Mouse (Mus musculus) CH12.LX (cell line): Measurements from ENCODE around the gene Tmem150c. TPM values are rescaled to one million over a fixed set of nuclear protein-coding genes. Genes with fewer than 3 reads are reported as not detected.

ENCODE experiments used
- DNase-seq: peaks from one replicate; pipeline ENCODE4 v3.0.0-alpha.2; 2013; ENCODE audit errors: extremely low read depth
- H3K27ac ChIP-seq: 2 replicates; pipeline ENCODE4 v1.5.1; 2012; ENCODE audit warnings: low read depth, mild to moderate bottlenecking, control low read depth, moderate library complexity; ENCODE audit not compliant: insufficient read depth
- H3K27me3 ChIP-seq: replicated peaks from 2 replicates; pipeline ENCODE3; 2012; ENCODE audit warnings: inconsistent platforms
- H3K36me3 ChIP-seq, 2 experiments: replicated peaks in 1 of 2; 2 replicates each; pipeline versions ENCODE3 to v1.6.1; 2012; ENCODE audit warnings: inconsistent platforms in 1 of 2, low read length in 1 of 2, mild to moderate bottlenecking in 1 of 2, mixed read lengths in 1 of 2, moderate library complexity in 1 of 2; ENCODE audit not compliant: control insufficient read depth in 1 of 2, insufficient read depth in 1 of 2
- H3K4me1 ChIP-seq, 2 experiments: 2 replicates each; pipeline ENCODE4 v1.6.1; 2012; ENCODE audit warnings: inconsistent platforms in 1 of 2, moderate library complexity in 1 of 2; ENCODE audit not compliant: insufficient read depth in 2 of 2, control insufficient read depth in 1 of 2
- H3K4me2 ChIP-seq: 2 replicates; pipeline ENCODE4 v1.6.1; 2012; ENCODE audit warnings: low read depth, mild to moderate bottlenecking, control low read depth; ENCODE audit not compliant: poor library complexity, insufficient read depth, severe bottlenecking
- H3K4me3 ChIP-seq, 3 experiments: fragments of 150-350 bp in 1 of 3; sonication (generic) in 1 of 3; replicated peaks in 1 of 3; 2 replicates each; pipeline versions ENCODE3 to v1.5.1; 2011 to 2012; ENCODE audit warnings: low read depth in 2 of 3, low read length in 2 of 3, mild to moderate bottlenecking in 2 of 3, moderate library complexity in 2 of 3, control low read depth in 1 of 3, improper control_type of control experiment in 1 of 3, inconsistent platforms in 1 of 3, mixed read lengths in 1 of 3; ENCODE audit not compliant: poor library complexity in 1 of 3
- H3K79me2 ChIP-seq: replicated peaks from 2 replicates; pipeline ENCODE4 v1.6.1; 2012; ENCODE audit warnings: mild to moderate bottlenecking, moderate library complexity; ENCODE audit not compliant: control insufficient read depth, poor library complexity, insufficient read depth, severe bottlenecking; ENCODE audit errors: extremely low read depth
- H3K9ac ChIP-seq: 2 replicates; pipeline ENCODE4 v1.6.1; 2012; ENCODE audit warnings: low read depth, mild to moderate bottlenecking, control low read depth, moderate library complexity; ENCODE audit not compliant: insufficient read depth
- H3K9me3 ChIP-seq: replicated peaks from 2 replicates; pipeline ENCODE3; 2012; ENCODE audit warnings: low read length, inconsistent platforms, mixed read lengths
- BHLHE40 ChIP-seq: IDR thresholded peaks from 2 replicates; pipeline ENCODE4 v1.6.1; 2011; ENCODE audit warnings: mild to moderate bottlenecking, low read depth, low read length, improper control_type of control experiment
- CHD1 ChIP-seq: IDR thresholded peaks from 2 replicates; pipeline ENCODE4 v1.6.1; 2012; ENCODE audit warnings: low read depth, low read length, improper control_type of control experiment, inconsistent platforms
- CTCF ChIP-seq, 2 experiments: IDR thresholded peaks in 1 of 2; conservative IDR thresholded peaks in 1 of 2; 2 replicates each; pipeline ENCODE4 v1.5.1; 2011 to 2012; ENCODE audit warnings: low read depth in 2 of 2, low read length in 2 of 2, improper control_type of control experiment in 1 of 2, inconsistent platforms in 1 of 2, mild to moderate bottlenecking in 1 of 2, moderate library complexity in 1 of 2
- ELF1 ChIP-seq: IDR thresholded peaks from 2 replicates; pipeline ENCODE4 v1.6.1; 2014; ENCODE audit warnings: low read depth, mild to moderate bottlenecking, inconsistent platforms, low read length, improper control_type of control experiment
- EP300 ChIP-seq: IDR thresholded peaks from 2 replicates; pipeline ENCODE4 v1.6.1; 2011; ENCODE audit warnings: low read length, improper control_type of control experiment
- ETS1 ChIP-seq: conservative IDR thresholded peaks from 2 replicates; pipeline ENCODE4 v1.6.1; 2012; ENCODE audit warnings: low read depth, mild to moderate bottlenecking, inconsistent platforms, low read length, improper control_type of control experiment, moderate library complexity
- GABPA ChIP-seq: IDR thresholded peaks from 2 replicates; pipeline ENCODE4 v1.6.1; 2012; ENCODE audit warnings: low read depth, low read length, improper control_type of control experiment, inconsistent platforms; ENCODE audit not compliant: insufficient replicate concordance
- HCFC1 ChIP-seq: IDR thresholded peaks from 2 replicates; pipeline ENCODE4 v1.6.1; 2012; ENCODE audit warnings: low read depth, mild to moderate bottlenecking, inconsistent platforms, low read length, improper control_type of control experiment
- IRF4 ChIP-seq: IDR thresholded peaks from 2 replicates; pipeline ENCODE4 v1.6.1; 2014; ENCODE audit warnings: low read depth, mild to moderate bottlenecking, inconsistent platforms, low read length, improper control_type of control experiment
- JUN ChIP-seq: IDR thresholded peaks from 2 replicates; pipeline ENCODE4 v1.6.1; 2011; ENCODE audit warnings: low read depth, mild to moderate bottlenecking, low read length, improper control_type of control experiment, moderate library complexity; ENCODE audit not compliant: insufficient read depth
- JUND ChIP-seq: conservative IDR thresholded peaks from 2 replicates; pipeline ENCODE4 v1.6.1; 2011; ENCODE audit warnings: low read depth, low read length, improper control_type of control experiment
- MAFK ChIP-seq: IDR thresholded peaks from 2 replicates; pipeline ENCODE4 v1.6.1; 2011; ENCODE audit warnings: low read length, improper control_type of control experiment; ENCODE audit not compliant: insufficient replicate concordance
- MAX ChIP-seq: IDR thresholded peaks from 2 replicates; pipeline ENCODE4 v1.6.1; 2011; ENCODE audit warnings: low read length, improper control_type of control experiment
- MAZ ChIP-seq: IDR thresholded peaks from 2 replicates; pipeline ENCODE4 v1.6.1; 2012; ENCODE audit warnings: low read depth, mild to moderate bottlenecking, inconsistent platforms, low read length, improper control_type of control experiment, moderate library complexity
- MYC ChIP-seq: IDR thresholded peaks from 2 replicates; pipeline ENCODE4 v1.6.1; 2011; ENCODE audit warnings: low read depth, mild to moderate bottlenecking, improper control_type of control experiment, low read length
- NELFE ChIP-seq: IDR thresholded peaks from 2 replicates; pipeline ENCODE4 v1.6.1; 2011; ENCODE audit warnings: low read depth, low read length, improper control_type of control experiment
- PAX5 ChIP-seq: IDR thresholded peaks from 2 replicates; pipeline ENCODE4 v1.6.1; 2012; ENCODE audit warnings: low read length, inconsistent platforms, mixed read lengths
- POLR2A ChIP-seq: IDR thresholded peaks from 2 replicates; pipeline ENCODE4 v1.6.1; 2011; ENCODE audit warnings: low read depth, mild to moderate bottlenecking, improper control_type of control experiment, low read length
- RAD21 ChIP-seq: IDR thresholded peaks from 2 replicates; pipeline ENCODE4 v1.6.1; 2011; ENCODE audit warnings: low read depth, mild to moderate bottlenecking, low read length, improper control_type of control experiment, moderate library complexity
- SIN3A ChIP-seq: IDR thresholded peaks from 2 replicates; pipeline ENCODE4 v1.6.1; 2012; ENCODE audit warnings: low read length, improper control_type of control experiment, inconsistent platforms
- SMC3 ChIP-seq: IDR thresholded peaks from 2 replicates; pipeline ENCODE4 v1.6.1; 2011; ENCODE audit warnings: low read depth, low read length, improper control_type of control experiment
- TBP ChIP-seq: conservative IDR thresholded peaks from 2 replicates; pipeline ENCODE4 v1.6.1; 2011; ENCODE audit warnings: low read depth, low read length, improper control_type of control experiment
- TCF12 ChIP-seq: IDR thresholded peaks from 2 replicates; pipeline ENCODE4 v1.6.1; 2014; ENCODE audit warnings: low read depth, mild to moderate bottlenecking, inconsistent platforms, low read length, improper control_type of control experiment
- USF1 ChIP-seq: IDR thresholded peaks from 2 replicates; pipeline ENCODE4 v1.6.1; 2014; ENCODE audit warnings: low read depth, mild to moderate bottlenecking, inconsistent platforms, low read length, improper control_type of control experiment
- ZKSCAN1 ChIP-seq: IDR thresholded peaks from 2 replicates; pipeline ENCODE4 v1.6.1; 2012; ENCODE audit warnings: low read depth, inconsistent platforms, low read length, improper control_type of control experiment, borderline replicate concordance
- dilution Hi-C: fragments of 300-500 bp; cut with MboI; formaldehyde crosslinking; loops from 2 replicates; pipeline ENCODE4 v1.14.3; 2020; ENCODE audit warnings: low sequenced_read_pairs; ENCODE audit not compliant: extremely low pct_unique_long_range_greater_than_20kb, extremely low pct_ligation_motif_present
- in situ Hi-C: fragments of 300-500 bp; cut with MboI; formaldehyde crosslinking; loops from 3 replicates; pipeline ENCODE4 v1.14.3; 2019; ENCODE audit warnings: low sequenced_read_pairs, low pct_ligation_motif_present, low pct_unique_long_range_greater_than_20kb, mixed read lengths
- polyA plus RNA-seq: library from polyadenylated mRNA; unstranded; fragments of >175 nt; gene quantifications from 2 replicates; pipeline ENCODE4 v1.2.1, GENCODE M21; 2012; ENCODE audit warnings: low read depth; ENCODE audit not compliant: insufficient read length
- total RNA-seq, 2 experiments: library from RNA; depleted of rRNA; stranded (reverse); fragments of 300-350 nt in 1 of 2; fragments of >200 nt in 1 of 2; gene quantifications; 2 replicates each; pipeline ENCODE4 v1.2.3; 2012 to 2014

Tmem150c gene
- total and polyA plus RNA-seq, 3 experiments = not detected

GRCm38 (mm10) chr5:100155646-100156045 is 4.0 kb downstream of the Tmem150c start:
- peaks cover 7% of the 10 kb centered on the region for H3K9me3 ChIP-seq
- H3K79me2 ChIP-seq = no peaks in the 10 kb centered on the region
- H3K4me3 ChIP-seq = no peak overlapping the region
- no peak overlapping the region for H3K4me2 ChIP-seq
- no peak for TF ChIP-seq ZKSCAN1
- no peak for TF ChIP-seq TCF12
- TF ChIP-seq MAX = no peak
- TF ChIP-seq BHLHE40 = no peak
- no peak for TF ChIP-seq NELFE
- TF ChIP-seq ETS1 = no peak
- TF ChIP-seq IRF4 = no peak
- TF ChIP-seq CHD1 = no peak
- TF ChIP-seq JUN = no peak
- TF ChIP-seq JUND = no peak
- no peak for TF ChIP-seq POLR2A
- no peak for TF ChIP-seq ELF1
- TF ChIP-seq GABPA = no peak
- TF ChIP-seq CTCF (conservative IDR thresholded peaks at IDR 0.05 in 1 of 2, IDR thresholded peaks at IDR 0.05 in 1 of 2; ENCODE audit: low read depth in 2 of 2, low read length in 2 of 2) = no peak
- TF ChIP-seq HCFC1 = no peak
- TF ChIP-seq SMC3 = no peak
- TF ChIP-seq MAZ = no peak
- TF ChIP-seq USF1 = no peak
- no peak for TF ChIP-seq TBP
- in situ Hi-C loops (no loop called here), dilution Hi-C loops (no loop called here)
- H3K36me3 ChIP-seq = no peaks in the 10 kb centered on the region
- no peaks in the 10 kb centered on the region for H3K27me3 ChIP-seq
- no peak overlapping the region for H3K9ac ChIP-seq
- H3K27ac ChIP-seq = no peak overlapping the region
- no peaks in the 10 kb centered on the region for H3K4me1 ChIP-seq
- no peak for DNase-seq

GRCm38 (mm10) chr5:100149967-100150366 is 9.6 kb downstream of the Tmem150c start:
- no peak overlapping the region for H3K27ac ChIP-seq
- peak; percentile 5 for DNase-seq
- H3K36me3 ChIP-seq = no peaks in the 10 kb centered on the region
- no peak overlapping the region for H3K4me3 ChIP-seq
- H3K4me1 ChIP-seq = no peaks in the 10 kb centered on the region
- no peak overlapping the region for H3K4me2 ChIP-seq
- no peaks in the 10 kb centered on the region for H3K27me3 ChIP-seq
- no peaks in the 10 kb centered on the region for H3K79me2 ChIP-seq
- dilution Hi-C loops = no loop called here
- in situ Hi-C loops = no loop called here
- H3K9me3 ChIP-seq = no peaks in the 10 kb centered on the region
- no peak overlapping the region for H3K9ac ChIP-seq
- TF ChIP-seq ELF1 = no peak
- no peak for TF ChIP-seq ZKSCAN1
- no peak for TF ChIP-seq MAFK
- no peak for TF ChIP-seq EP300
- TF ChIP-seq SMC3 = no peak
- no peak for TF ChIP-seq USF1
- TF ChIP-seq MYC = no peak
- no peak for TF ChIP-seq HCFC1
- no peak for TF ChIP-seq RAD21
- TF ChIP-seq SIN3A = no peak
- TF ChIP-seq PAX5 = no peak
- no peak for TF ChIP-seq MAX
- TF ChIP-seq CHD1 = no peak
